Mouse (Mus musculus) testis, postnatal 14 days (tissue): ENCODE results near the gene Nsmce3.

Experiments used
- DNase-seq: peaks from one replicate; pipeline ENCODE4 v3.0.0; 2021; ENCODE audit warnings: low spot score

The Nsmce3 gene

GRCm38 (mm10) chr7:64862978-64863377 lies 9.8 kb downstream of the Nsmce3 start:
- no peak for DNase-seq

- DNase-seq: no peak
These were observed 16.2 kb downstream of the Nsmce3 start for GRCm38 (mm10) chr7:64856526-64857082.

- no peak for DNase-seq
These were observed 16.8 kb downstream of the Nsmce3 start for GRCm38 (mm10) chr7:64855976-64856375.

- no peak for DNase-seq
These were observed 17.3 kb downstream of the Nsmce3 start for GRCm38 (mm10) chr7:64855389-64855927.

GRCm38 (mm10) chr7:64850791-64851190 lies 22.0 kb downstream of the Nsmce3 start:
- no peak for DNase-seq

- DNase-seq: no peak
These were observed 25.4 kb downstream of the Nsmce3 start for GRCm38 (mm10) chr7:64847366-64847899.

- no peak for DNase-seq
These were observed 26.7 kb downstream of the Nsmce3 start for GRCm38 (mm10) chr7:64846061-64846460.

- DNase-seq: no peak
These were observed 31.7 kb downstream of the Nsmce3 start for GRCm38 (mm10) chr7:64840946-64841659.

- no peak for DNase-seq
These were observed 32.3 kb downstream of the Nsmce3 start for GRCm38 (mm10) chr7:64840576-64840895.

- DNase-seq: peak; percentile 62
These were observed 32.8 kb downstream of the Nsmce3 start for GRCm38 (mm10) chr7:64839801-64840575.

- no peak for DNase-seq
These were observed 33.5 kb downstream of the Nsmce3 start for GRCm38 (mm10) chr7:64839281-64839680.

- DNase-seq: no peak
These were observed 42.4 kb downstream of the Nsmce3 start for GRCm38 (mm10) chr7:64830214-64830995.

- no peak for DNase-seq
These were observed 51.7 kb downstream of the Nsmce3 start for GRCm38 (mm10) chr7:64821081-64821480.

GRCm38 (mm10) chr7:64819683-64820082 lies 53.1 kb downstream of the Nsmce3 start:
- DNase-seq: no peak
